Mouse (Mus musculus) neural tube, embryonic 11.5 days (tissue): ENCODE measurements around the gene Wnt1. TPM values are rescaled to one million over a fixed set of nuclear protein-coding genes. Genes with fewer than 3 reads are reported as not detected.
A peak's percentile ranks its signal among the peaks of the same experiment; 100 is the strongest.

Experiments used
- ATAC-seq: fragments of 200-750 bp; cut with Nextera tagmentation; 2 replicates; pipeline ENCODE4 v1.8.0; 2017; ENCODE audit warnings: moderate number of reproducible peaks, mild to moderate bottlenecking, moderate TSS enrichment, moderate library complexity; ENCODE audit not compliant: insufficient read depth, low FRiP score, low TSS enrichment
- DNase-seq: peaks from one replicate; pipeline ENCODE4 v3.0.0-alpha.2; 2015; ENCODE audit warnings: low spot score
- H3K27ac ChIP-seq: fragments of 300-500 bp; sonication (generic); 2 replicates; pipeline ENCODE4 v1.5.1; 2014; ENCODE audit warnings: low read depth, mild to moderate bottlenecking, low read length
- H3K27me3 ChIP-seq: fragments of 300-500 bp; sonication (generic); 2 replicates; pipeline ENCODE4 v1.6.1; 2014; ENCODE audit warnings: mild to moderate bottlenecking, low read length, mixed read lengths; ENCODE audit not compliant: control insufficient read depth, insufficient read depth
- H3K36me3 ChIP-seq: fragments of 300-500 bp; sonication (generic); 2 replicates; pipeline ENCODE4 v1.6.1; 2014; ENCODE audit warnings: mild to moderate bottlenecking, low read length, moderate library complexity, mixed read lengths; ENCODE audit not compliant: control insufficient read depth, insufficient read depth
- H3K4me1 ChIP-seq: fragments of 300-500 bp; sonication (generic); 2 replicates; pipeline ENCODE4 v1.6.1; 2014; ENCODE audit warnings: low read length, mixed read lengths; ENCODE audit not compliant: control insufficient read depth, insufficient read depth
- H3K4me2 ChIP-seq: fragments of 300-500 bp; sonication (generic); 2 replicates; pipeline ENCODE4 v1.6.1; 2014; ENCODE audit warnings: low read depth, mild to moderate bottlenecking, moderate library complexity
- H3K4me3 ChIP-seq: fragments of 300-500 bp; sonication (generic); 2 replicates; pipeline ENCODE4 v1.5.1; 2014; ENCODE audit warnings: low read depth, low read length
- H3K9ac ChIP-seq: fragments of 300-500 bp; sonication (generic); 2 replicates; pipeline ENCODE4 v1.6.1; 2014; ENCODE audit warnings: mild to moderate bottlenecking, low read length
- H3K9me3 ChIP-seq: fragments of 300-500 bp; sonication (generic); 2 replicates; pipeline ENCODE4 v1.6.1; 2016; ENCODE audit warnings: low read length; ENCODE audit not compliant: control insufficient read depth
- WGBS: fragments of 180-500 bp; shearing (Covaris S2); extraction: QIAGEN DNeasy Blood & Tissue Kit; methylation state at CpG from one replicate; pipeline ENCODE4 v1.1.7; 2014; 5-methylcytosine and 5-hydroxymethylcytosine counted together
- polyA plus RNA-seq: library from polyadenylated mRNA; unstranded; fragments of >200 nt; fragmentation: Nextera tagmentation; extraction: Ambion mirVana; gene quantifications from 2 replicates; pipeline ENCODE4 v1.2.1, GENCODE M21; 2014

The Wnt1 gene
- polyA plus RNA-seq, 1 experiment from 2014 or later = 12.9 TPM

DNA sequence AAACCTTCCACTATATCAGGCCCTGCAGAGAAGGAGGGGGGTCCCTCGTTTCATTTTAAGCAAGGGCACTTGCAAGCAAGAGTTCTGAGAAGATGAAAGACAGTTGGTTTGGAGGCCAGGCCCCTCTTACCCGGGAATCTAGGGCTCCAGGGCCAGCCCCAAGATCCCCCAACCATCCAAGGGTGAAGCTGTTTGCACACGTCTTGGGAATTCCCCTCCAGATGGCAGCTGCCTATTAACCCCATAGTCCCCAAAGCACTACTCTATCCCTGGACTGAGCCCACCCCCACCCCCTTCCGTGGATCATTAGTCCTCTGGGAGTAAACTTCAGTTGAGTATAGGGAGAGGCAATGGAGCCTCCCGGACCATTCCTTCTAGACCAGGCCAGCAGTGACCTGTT is 14.1 kb upstream of the Wnt1 start:
- peak; percentile 8 for DNase-seq
- WGBS = under 1% methylated on average over 5 of the region's 5 CpGs
- Histone ChIP-seq H3K4me3 (no peak overlapping the region), H3K9me3 (no peaks in the 10 kb centered on the region), H3K27me3 (peaks cover 100% of the 10 kb centered on the region), H3K27ac (no peak overlapping the region), H3K4me2 (no peak overlapping the region), H3K36me3 (no peaks in the 10 kb centered on the region), H3K4me1 (peaks cover 20% of the 10 kb centered on the region), H3K9ac (no peak overlapping the region)
- ATAC-seq = no peak

DNA sequence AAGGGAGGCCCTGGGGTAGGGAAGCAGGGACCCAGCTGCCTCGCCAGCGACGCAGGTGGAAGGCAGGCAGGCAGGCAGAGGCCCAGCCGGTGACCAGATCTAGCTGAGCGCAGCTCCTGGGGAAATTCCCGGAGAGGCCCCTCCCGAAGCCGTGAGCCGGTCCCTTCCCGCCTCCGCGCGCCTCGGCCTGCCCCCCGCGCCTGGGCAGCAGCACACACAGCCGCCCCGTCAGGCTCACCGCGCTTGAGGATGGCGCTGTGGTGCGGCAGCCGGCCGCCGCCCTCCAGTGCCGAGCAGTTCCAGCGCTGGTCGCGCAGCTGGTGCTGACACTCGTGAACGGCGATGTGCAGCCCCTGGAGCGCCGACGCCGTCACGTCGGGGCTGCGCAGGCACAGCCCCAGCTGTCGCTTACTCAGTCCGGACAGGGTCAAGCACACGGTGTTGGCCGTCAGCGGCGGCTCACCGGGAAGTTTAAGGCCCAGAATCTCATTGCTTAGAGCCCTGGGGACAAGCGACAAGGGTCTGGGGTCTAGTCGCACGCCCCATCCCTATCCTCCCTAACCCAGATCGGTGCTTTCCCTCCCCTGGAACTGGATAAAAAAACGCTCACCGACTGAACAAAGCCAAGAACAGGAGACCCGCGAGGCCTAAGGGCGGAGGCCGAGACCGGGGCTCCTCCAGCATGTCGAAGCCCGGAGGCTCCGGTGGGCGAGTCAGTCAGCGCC is 13.2 kb upstream of the Wnt1 start:
- Histone ChIP-seq H3K9me3 (no peaks in the 10 kb centered on the region), H3K9ac (no peak overlapping the region), H3K4me3 (0 out of 2 replicates have a peak overlapping the region, but pooled peaks have one; percentile 8), H3K27me3 (peaks cover 100% of the 10 kb centered on the region), H3K36me3 (no peaks in the 10 kb centered on the region), H3K27ac (no peak overlapping the region), H3K4me2 (peak overlapping the region; percentile 29), H3K4me1 (peaks cover 20% of the 10 kb centered on the region)
- peak; percentile 66 for DNase-seq
- WGBS = under 1% methylated on average over 62 of the region's 62 CpGs
- ATAC-seq = peak; percentile 54; the same call in 1 of the 2 replicates

DNA sequence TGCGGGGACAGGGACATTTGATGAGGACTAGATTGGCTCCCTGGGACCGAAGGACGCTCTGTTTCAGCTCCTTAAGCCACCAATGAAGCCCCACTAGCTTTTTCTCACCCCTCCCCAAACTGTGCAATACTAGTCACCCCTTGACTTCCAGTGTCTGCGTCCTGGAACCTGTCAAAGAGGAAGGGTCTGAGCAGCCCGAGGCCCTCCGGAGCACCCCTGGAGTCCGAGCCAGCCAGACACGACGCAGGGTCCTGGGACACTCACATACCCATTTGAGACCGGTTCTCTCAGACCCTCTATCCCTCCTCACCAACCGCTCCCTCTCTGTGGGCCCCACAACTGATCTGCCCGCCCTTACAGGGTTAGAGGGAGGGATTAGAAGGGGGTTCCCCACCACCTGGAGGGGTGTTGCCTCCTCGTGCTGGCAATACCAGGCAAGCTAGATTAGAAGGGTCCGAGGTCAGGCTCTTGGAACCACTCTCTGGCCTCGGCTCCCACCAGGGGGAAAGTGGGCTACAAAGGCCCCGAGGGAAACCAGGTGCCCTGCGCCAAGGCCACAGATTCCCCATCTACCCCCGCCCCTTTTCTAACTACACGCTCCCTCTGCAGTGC is 12.5 kb upstream of the Wnt1 start:
- DNase-seq = peak; percentile 20
- Histone ChIP-seq H3K4me3 (no peak overlapping the region), H3K27ac (no peak overlapping the region), H3K4me1 (peaks cover 19% of the 10 kb centered on the region), H3K9ac (no peak overlapping the region), H3K36me3 (no peaks in the 10 kb centered on the region), H3K27me3 (peaks cover 100% of the 10 kb centered on the region), H3K4me2 (no peak overlapping the region), H3K9me3 (no peaks in the 10 kb centered on the region)
- 1% methylated on average over 19 of the region's 19 CpGs for WGBS
- no peak for ATAC-seq

DNA sequence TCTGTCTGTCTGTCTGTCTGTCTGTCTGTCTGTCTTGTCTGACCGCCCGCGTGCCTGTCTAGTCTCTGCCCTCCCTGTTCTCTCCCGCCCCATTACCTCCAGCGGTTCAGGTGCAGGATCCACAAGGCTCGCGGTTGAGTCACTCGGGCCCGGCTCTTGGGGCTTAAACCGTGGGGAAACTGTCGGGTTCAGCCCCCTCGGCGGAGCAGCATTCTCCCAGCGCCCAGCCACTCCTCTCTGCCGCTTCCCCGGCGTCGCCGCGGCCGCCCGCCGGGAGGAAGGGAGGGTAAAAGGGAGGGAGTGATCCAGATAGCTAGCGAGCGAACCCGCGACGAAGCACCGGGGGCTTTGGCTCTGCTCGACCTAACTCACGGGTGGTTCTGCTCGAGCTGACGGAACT is 11.9 kb upstream of the Wnt1 start, which contains the start of gene Wnt10b:
Wnt10b (minus strand) TSS at position 389 of the 400 bp plus-strand sequence.
- H3K27me3 ChIP-seq = peaks cover 98% of the 10 kb centered on the region
- peak within 1 kb of the TSS; percentile 14; the same call in 1 of the 2 replicates for H3K4me2 ChIP-seq
- ATAC-seq = no peak
- no peaks in the 10 kb centered on the region for H3K36me3 ChIP-seq
- H3K9ac ChIP-seq = no peak within 1 kb of the TSS
- DNase-seq = peak; percentile 24
- WGBS = under 1% methylated on average over 15 of the region's 33 CpGs
- H3K4me3 ChIP-seq = peak within 1 kb of the TSS; percentile 6; the same call in 1 of the 2 replicates
- no peaks in the 10 kb centered on the region for H3K9me3 ChIP-seq
- H3K27ac ChIP-seq = no peak within 1 kb of the TSS
- peaks cover 15% of the 10 kb centered on the region for H3K4me1 ChIP-seq

DNA sequence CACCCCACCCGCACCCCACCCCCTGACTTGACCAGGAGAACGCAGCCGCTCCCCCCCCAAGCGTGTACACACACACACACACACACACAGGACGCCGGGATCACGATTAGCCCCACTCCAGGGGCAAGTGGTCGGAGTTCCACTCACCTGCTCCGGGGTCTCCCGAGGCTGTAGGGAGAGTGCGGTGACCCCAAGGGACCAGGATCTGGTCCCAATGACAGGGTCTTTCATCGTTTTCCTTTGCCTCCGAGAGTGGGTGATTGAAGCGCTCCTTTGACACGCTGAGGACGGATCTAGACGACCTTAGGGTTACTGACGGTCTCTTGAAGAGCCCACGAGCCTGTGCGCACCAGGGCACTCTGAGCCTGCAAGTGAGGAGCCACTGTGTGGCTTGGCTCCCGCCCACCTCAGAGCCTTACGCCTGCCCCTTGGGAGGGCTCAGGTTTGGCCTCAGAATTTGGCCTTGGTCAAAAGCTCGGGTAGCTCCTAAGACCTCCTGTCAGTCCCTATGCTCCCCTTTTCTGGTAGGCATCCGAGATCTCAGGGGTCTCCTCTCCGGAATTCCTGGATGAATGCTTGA is 11.4 kb upstream of the Wnt1 start:
- Histone ChIP-seq H3K9me3 (no peaks in the 10 kb centered on the region), H3K4me2 (peak overlapping the region; percentile 14; the same call in 1 of the 2 replicates), H3K27me3 (peaks cover 93% of the 10 kb centered on the region), H3K36me3 (no peaks in the 10 kb centered on the region), H3K9ac (no peak overlapping the region), H3K27ac (no peak overlapping the region), H3K4me3 (no peak overlapping the region), H3K4me1 (peaks cover 15% of the 10 kb centered on the region)
- ATAC-seq (no peak), DNase-seq (peak; percentile 18)
- WGBS = under 1% methylated on average over 24 of the region's 25 CpGs

DNA sequence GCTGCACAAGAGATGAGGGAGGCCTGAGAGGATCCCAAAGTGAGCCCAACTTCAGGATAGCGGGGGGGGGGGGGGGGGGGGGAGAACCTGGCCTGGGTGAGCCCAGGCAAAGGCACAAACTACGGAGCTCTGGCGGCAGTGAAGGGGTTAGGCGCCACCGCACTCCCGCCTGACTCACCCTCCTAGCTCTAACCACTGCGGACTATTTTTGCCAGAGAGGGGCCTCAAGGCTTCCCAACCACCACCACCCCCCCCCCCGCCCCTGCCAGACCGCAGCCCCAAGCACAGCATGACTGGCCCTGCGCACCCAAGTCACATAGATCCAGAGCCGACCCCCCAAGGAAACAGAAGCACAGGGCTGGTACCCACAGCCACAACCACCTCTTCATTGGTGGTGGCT is 10.9 kb upstream of the Wnt1 start:
- Histone ChIP-seq H3K4me1 (peaks cover 15% of the 10 kb centered on the region), H3K27me3 (peaks cover 88% of the 10 kb centered on the region), H3K36me3 (no peaks in the 10 kb centered on the region), H3K9ac (no peak overlapping the region), H3K4me3 (no peak overlapping the region), H3K27ac (no peak overlapping the region), H3K4me2 (no peak overlapping the region), H3K9me3 (no peaks in the 10 kb centered on the region)
- DNase-seq (peak; percentile 9), ATAC-seq (no peak)
- WGBS = under 1% methylated on average over 9 of the region's 11 CpGs

DNA sequence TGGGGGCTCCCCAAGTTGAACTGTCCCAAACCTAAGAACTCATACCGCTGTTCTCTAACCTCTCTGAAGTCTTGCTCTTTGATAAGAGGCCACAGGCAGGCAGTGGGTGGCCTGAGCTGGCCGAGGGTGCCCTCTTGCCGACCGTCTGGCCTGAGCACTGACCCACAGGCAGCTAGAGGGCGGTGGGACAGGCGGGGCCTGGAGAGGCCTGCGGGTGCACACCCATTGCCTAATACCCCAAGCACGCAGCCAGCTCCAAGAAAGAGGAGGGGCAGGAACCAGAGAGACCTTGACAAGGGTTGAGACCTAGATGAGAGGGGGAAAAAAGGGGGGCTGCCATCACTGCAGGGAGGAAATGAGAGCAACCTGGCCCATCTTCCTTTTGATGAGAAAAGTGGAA is 9.6 kb upstream of the Wnt1 start:
- Histone ChIP-seq H3K36me3 (no peaks in the 10 kb centered on the region), H3K27me3 (peaks cover 79% of the 10 kb centered on the region), H3K9ac (no peak overlapping the region), H3K4me3 (no peak overlapping the region), H3K4me1 (peaks cover 15% of the 10 kb centered on the region), H3K27ac (no peak overlapping the region), H3K4me2 (no peak overlapping the region), H3K9me3 (no peaks in the 10 kb centered on the region)
- ATAC-seq = no peak
- whole genome bisulfite sequencing = 2% methylated on average over 8 of the region's 8 CpGs
- DNase-seq = no peak

DNA sequence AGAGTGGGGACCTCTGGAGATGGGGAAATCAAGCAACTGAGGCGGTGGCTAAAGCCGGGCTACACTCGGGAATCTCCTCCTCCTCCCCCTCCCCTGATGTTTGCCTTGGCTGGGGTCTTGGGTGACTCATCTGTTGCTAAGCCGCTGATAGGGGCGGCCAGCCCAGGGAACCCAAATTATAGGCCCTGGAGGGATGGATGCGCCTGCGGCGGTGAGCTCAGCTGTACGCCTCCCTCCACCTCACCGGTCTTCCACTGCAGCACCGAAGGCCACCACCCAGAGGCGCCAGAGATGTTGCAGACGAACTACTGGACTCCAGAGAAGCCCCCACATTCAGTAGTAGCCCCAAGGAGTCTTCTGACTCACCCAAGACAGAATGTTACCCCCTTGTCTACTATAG is 9.1 kb upstream of the Wnt1 start:
- no peak overlapping the region for H3K4me3 ChIP-seq
- WGBS = 1% methylated on average over 13 of the region's 13 CpGs
- H3K27me3 ChIP-seq = peaks cover 76% of the 10 kb centered on the region
- H3K4me2 ChIP-seq = no peak overlapping the region
- no peaks in the 10 kb centered on the region for H3K36me3 ChIP-seq
- H3K9ac ChIP-seq = no peak overlapping the region
- no peaks in the 10 kb centered on the region for H3K9me3 ChIP-seq
- no peak overlapping the region for H3K27ac ChIP-seq
- ATAC-seq (no peak), DNase-seq (peak; percentile 62)
- peaks cover 13% of the 10 kb centered on the region for H3K4me1 ChIP-seq
